Mouse (Mus musculus): Measurements from ENCODE around the gene Sqstm1. TPM values are rescaled to one million over a fixed set of nuclear protein-coding genes. Genes with fewer than 3 reads are reported as not detected.

Gene Sqstm1
- total RNA-seq, 2 experiments from 2014 or later = 302 to 324 TPM

DNA sequence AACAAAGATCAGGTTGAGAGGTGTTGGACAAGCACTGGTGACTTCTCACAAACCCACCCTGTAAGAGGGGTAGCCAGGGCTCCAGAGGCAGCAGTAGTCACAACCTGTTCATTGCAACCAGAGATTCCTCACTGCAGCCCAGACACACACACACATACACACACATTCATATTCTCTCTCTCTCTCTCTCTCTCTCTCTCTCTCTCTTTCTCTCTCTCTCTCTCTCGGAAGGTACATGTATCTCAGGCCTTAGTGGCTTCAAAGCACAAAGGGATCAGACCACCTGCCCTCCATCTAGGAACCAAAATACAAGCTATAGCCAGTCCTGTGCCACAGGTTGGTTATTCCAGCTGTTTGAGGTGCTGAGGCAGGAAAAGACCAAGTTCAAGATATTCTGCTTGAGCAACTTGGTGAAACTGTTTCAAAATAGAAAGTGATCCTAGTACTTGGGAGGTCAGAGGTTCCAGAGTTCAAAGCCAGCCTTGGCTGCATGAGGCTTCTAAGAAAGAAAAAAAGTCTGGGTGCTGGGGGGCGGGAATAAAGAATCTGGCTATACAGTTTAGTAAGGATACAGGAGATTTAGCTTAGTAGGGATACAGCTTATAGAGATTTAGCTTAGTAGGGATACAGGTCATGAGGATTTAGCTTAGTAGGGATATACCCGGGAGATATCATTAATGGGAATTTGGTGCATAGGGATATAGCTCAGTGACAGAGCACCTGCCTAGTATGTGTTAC is 864 bp upstream of the Sqstm1 start:
- DNase-seq (ENCODE audit: low spot score in 2 of 2) = no peak

DNA sequence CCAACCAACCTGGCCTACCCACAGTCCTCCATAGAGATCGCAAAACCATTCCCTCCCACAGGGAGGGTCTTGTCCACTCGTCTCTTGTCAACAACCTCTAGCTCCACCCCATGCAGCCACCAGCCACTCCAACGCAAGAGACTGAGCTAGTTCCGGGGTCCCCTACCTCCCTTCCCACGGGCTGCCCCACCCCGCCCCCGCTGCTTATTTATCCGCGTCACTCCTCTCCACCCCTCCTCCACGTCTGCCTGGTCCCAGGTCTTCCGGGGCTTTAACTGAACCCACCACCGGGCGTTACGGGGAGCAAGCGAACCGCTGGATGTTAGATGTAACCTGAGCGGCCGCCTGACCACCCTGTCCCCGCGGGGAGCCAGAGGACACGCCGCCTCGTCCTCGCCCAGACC is 524 bp downstream of the Sqstm1 start:
- peak; percentile 83 to 88 for DNase-seq (ENCODE audit: low spot score in 2 of 2)

DNA sequence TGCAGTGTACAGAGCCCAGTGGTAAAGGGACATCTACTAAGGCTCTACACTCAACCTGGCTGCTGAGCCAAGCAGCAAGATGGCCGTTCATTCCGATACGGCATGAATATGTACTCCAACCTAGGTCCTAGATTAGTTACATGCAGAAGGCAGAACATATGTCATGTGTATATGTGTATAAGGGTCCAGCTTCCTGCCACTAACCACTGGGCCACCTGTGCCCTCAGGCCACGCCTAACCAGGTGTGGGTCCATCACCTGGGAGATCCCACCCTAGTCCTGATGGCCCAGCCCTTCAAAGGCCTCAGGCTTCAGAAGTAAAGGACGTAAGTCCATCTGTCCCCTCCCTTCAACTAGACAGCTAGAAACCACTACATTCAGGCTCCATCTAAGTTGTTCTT is 2.6 kb downstream of the Sqstm1 start:
- DNase-seq (ENCODE audit: low spot score in 2 of 2) = no peak

DNA sequence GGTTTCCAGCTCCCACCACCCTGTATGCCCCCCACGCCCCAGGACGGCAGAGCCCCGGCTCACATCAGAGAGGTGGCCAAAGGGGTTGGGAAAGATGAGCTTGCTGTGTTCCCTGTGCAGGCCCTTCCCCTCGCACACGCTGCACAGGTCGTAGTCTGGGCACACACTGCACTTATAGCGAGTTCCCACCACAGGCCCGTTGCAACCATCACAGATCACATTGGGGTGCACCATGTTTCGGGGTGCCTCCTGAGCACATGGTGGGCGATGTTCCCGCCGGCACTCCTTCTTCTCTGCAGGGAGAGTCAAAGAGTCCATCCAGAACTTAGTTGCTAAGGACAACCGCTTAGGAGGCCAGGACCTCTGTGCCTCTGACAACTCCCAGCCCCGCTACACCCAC is 3.3 kb downstream of the Sqstm1 start:
- DNase-seq (ENCODE audit: low spot score in 2 of 2) = no peak

DNA sequence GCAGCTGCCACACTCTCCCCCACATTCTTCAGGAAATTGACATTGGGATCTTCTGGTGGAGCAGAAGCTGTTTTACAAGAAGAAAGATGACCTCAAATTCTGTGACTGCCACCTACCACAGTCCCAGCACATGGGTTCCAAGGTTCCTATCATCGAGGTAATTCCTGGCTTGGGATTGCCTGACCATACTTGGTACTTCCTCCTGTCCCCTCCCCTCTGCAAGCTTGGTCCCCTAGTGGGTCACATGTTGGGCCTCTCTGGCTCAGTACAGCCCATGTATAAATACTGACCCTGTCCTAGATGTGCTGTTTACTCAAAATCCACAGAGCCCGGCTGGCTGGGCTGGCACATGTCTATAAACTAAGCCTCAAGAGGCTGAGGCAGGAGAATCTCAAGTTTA is 4.6 kb downstream of the Sqstm1 start:
- no peak for DNase-seq (ENCODE audit: low spot score in 2 of 2)

DNA sequence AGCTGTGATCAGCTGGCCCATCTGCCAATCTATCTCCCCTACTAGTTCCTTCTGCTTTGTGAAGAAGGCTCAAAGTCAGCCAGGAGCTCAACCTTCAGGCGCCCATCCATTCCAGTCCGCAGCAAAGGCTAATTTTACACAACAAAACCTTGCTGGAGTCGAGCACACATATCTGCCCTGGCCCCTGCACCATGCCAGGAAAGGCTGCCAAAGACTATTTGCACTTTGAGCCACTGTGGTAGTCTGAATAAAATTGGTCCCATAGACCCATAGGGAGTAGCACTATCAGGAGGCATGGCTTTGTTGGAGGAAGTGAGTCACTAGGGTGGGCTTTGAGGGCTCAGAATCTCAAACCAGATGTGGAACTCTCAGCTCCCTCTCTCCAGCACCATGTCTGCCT is 5.2 kb downstream of the Sqstm1 start:
- no peak for DNase-seq (ENCODE audit: low spot score in 2 of 2)

DNA sequence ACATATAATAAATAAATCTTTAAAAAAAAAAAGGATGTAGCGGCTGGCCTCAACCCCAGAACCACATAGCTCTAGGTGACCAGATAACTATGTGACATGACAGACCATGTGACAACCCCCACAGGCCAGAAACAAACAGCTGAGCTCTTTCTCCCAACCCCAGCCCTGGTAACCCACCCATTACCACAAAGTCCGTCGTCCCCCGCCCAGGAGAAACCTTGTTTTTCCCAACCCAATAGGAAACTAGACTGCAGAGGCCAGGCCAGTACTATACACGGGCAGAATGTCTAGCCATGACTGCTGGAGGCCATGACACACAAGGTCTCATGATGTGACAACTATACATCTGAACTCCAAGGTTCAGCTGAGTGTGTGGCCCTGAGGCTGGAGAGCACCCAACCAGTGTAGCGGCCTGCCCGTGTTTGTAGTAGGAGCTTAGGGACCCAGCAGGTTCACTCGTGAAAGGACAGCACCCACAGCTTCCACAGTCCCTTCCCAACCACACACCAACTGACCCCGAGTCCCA is 7.3 kb downstream of the Sqstm1 start:
- DNase-seq (ENCODE audit: low spot score in 2 of 2) = no peak

DNA sequence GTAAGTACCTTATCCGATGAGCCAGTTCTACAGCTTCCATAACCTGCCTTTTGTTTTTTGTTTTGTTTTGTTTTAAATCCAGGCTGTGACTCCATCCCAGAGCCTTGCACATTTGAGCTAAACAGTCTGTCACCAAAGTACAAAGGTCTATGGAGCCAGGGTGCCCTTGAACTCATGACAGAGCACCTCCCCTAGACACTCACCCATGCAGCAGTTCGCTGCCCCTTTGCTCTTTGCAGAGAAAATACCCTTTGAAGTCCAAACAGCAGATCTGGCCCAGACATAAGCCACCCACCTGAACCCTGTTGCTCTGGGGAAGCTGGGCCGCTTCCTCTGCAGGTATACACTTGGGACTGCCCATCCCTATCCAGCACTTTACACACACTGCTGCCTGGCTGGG is 9.0 kb downstream of the Sqstm1 start:
- DNase-seq (ENCODE audit: low spot score in 2 of 2) = no peak

DNA sequence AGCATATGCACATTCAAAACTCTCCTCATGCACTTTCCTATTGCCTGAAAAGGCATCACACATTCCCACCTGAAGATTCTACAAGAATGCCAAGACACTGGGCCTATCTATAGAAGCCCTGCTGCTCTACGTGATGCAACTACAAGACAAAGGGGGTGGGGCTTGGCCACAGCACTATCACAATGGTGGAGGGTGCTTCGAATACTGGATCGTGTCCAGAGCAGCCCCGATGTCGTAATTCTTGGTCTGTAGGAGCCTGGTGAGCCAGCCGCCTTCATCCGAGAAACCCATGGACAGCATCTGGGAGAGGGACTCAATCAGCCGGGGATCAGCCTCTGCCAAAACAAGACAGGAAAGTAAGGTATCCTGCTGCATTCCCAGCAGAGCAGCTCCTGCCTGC is 10.0 kb downstream of the Sqstm1 start:
- DNase-seq (ENCODE audit: low spot score in 2 of 2) = no peak

DNA sequence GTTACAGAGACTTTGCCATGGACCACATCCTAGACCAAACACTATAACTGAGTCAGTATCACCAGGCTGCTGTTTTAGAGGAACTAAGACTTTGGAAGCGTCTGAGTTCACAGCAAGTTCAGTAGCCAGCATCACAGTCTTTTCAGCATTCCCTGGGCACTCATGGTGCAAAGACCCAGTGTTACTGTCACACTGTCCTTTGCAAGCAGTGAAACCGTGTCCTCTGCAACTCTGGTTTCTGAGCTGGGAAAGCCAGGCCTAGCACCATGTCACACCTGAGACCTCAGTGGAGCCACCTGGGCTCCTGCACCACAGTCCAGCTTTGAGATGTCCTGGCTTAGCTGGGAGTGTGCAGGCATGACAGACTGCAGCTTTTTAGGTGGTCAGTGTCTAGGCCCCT is 11.7 kb downstream of the Sqstm1 start:
- DNase-seq (ENCODE audit: low spot score in 2 of 2) = no peak

DNA sequence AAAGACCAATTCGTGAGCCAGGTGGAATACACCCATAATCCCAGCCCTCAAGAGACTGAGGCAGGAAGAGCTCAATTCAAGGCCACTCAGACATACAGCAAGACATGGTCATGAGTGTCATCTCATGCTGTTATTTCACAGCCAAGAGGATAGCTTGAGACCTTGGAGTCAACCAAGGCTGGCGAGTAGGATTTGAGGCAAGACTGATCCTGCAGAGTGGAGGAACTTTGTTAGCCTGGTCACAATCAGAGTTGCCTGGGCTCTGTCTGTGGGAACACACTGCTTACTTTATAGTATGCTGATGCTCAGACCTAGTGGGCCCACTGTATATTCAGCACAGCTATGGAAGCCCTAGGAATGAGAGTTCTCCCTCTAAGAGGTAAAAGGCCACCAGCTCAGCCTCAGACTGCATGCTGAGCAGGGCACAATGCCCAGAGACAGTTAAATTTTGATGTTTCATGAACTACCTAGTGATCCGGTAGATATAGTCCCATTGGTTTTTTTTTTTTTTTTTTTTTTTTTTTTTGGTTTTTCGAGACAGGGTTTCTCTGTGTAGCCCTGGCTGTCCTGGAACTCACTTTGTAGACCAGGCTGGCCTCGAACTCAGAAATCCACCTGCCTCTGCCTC is 12.3 kb downstream of the Sqstm1 start:
- no peak for DNase-seq (ENCODE audit: low spot score in 2 of 2)

DNA sequence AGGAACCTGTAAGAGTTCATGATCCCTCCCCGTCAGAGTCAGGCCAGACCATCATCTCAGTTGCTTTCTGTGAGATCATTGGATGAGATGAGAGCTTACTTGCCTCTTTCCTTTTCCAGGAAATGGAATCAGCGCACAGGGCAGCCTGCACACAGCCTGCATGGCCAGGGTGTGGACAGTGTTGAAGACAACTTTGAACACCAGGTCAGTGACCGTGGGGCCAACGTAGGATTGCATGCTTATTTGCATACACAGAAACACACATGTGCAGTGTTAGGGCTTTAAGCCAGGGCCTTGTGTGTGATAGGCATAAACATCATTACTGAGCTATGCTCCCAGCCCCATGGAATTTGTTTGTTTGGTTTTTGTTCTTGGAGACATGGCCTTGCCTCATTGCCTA is 13.1 kb downstream of the Sqstm1 start:
- no peak for DNase-seq (ENCODE audit: low spot score in 2 of 2)

DNA sequence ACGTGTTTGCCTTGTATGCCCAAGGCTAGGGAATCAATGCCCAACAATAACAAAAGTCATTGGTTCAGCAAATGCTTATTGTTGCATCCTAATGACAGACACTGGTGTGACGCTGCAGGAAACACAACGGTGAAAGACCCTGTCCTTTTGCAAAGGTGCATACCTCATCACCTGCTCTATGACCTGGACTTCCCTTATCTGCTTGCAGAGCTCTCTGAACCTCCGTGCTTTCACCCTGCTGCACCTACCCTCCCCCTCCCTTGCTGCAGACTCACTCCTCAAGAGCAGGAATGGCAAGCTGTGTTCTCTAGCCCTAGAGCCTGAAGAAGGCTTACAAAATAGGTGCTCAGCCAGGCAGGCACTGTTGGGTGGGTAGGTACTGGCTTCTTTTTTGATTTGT is 15.8 kb downstream of the Sqstm1 start:
- no peak for DNase-seq (ENCODE audit: low spot score in 2 of 2)

DNA sequence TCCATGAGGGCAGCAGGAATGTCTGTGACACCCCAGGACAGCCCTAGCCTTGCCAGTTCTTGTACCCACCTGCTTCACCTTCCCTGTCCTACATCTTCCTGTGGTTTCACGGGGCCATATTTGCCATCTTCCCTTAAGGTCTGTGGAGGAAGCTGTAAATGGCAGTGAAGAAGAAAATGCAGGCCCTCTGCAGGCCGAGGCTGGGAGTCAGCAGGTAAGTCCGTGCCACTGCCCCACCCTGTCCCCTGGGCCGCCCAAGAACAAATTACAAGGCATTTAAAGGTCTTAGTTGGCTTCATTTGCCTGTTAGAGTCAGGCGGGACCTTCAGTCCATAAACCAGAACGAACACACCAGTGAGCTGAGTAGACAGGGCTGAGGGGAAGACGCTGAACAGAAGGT is 16.6 kb downstream of the Sqstm1 start:
- DNase-seq (ENCODE audit: low spot score in 2 of 2) = no peak

DNA sequence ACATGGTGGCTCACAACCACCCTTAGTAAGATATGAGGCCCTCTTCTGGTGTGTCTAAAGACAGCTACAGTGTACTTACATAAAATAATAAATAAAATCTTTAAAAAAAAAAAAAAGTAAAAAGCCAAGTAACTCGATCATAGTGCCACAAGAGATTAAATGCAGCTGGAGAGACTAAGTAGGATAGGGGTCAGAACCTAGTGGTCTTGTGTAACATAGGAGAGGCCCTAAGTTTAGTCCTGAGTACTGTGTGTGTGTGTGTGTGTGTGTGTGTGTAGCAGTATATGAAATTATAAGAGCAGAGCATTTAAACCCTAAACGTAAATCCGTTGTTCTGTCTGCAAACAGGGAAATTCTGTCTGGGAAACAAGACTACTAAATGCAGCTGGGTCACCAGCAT is 18.3 kb downstream of the Sqstm1 start:
- no peak for DNase-seq (ENCODE audit: low spot score in 2 of 2)

DNA sequence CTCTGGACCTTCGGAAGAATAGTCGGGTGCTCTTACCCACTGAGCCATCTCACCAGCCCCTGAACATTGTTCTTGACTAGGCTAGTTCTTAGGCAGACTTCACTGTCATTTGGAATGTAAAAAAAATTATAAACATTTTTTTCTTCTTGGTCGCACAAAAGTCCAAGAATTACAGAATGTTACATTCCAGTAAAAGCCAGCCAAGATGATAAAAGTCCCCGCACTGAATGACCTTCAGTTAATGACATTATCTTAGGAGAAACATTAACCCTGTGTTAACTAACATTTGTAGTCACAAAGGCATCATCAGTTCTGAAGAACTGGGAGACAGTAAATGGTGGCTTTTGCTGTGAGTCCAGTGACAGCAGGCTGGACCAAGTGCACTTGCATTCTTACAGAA is 20.3 kb downstream of the Sqstm1 start:
- no peak for DNase-seq (ENCODE audit: low spot score in 2 of 2)

DNA sequence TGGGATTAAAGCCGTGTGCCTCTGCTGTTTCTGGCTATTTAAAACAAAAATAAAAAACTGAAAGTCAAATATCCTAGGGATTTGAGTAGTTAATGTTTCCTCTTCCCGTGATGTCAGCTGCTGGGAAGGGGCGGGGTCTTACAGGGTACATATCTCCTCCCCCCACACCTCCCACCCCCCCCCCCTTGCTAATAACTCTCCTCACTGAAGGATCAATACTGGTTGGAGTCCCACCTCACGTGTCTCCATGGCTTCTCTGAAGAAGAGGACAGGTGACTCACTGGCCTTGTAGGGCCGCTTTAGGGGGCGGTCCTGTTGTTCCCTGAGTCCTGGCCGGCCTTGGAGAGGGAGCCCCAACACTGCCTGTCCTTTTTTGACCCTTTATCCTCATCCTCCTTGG is 21.9 kb downstream of the Sqstm1 start:
- DNase-seq (ENCODE audit: low spot score in 2 of 2) = no peak

DNA sequence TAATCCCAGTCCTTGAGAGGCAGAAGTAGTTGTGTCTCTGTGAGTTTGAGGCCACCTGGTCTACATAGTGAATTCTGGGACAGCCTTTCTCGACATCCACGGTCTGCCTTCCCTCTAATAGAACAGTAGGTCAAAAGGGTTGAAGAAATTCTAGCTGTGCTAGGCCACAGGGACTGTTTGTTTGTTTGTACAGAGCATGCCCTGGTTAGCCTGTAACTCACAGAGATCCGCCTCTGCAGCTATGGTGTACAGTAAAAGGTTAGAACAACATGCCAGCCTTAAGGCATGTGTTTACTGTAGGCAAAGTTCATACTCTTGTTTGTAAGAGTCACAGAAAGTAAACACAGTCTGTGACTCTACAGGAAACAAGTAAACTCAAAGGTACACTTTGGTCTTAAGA is 25.8 kb downstream of the Sqstm1 start:
- no peak for DNase-seq (ENCODE audit: low spot score in 2 of 2)

DNA sequence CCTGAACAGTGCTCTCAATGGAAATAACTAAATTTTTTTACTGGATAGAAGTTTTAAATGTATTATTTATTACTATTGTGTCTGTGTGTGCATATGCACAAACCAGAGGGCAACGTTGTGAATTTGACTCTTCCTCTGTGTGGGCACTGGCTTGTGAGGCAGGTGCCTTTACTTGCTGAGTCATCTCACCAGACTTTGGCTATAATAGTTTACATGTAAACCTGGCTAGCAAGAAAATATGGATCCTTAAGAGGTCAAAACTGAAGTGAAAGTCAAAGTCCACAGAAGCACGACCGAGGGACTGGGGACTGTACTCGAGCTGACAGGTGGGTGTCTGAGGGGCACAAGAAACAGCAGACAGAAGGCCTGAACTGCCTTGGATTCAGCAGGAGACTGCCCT is 27.9 kb downstream of the Sqstm1 start:
- DNase-seq (ENCODE audit: low spot score in 2 of 2) = no peak

DNA sequence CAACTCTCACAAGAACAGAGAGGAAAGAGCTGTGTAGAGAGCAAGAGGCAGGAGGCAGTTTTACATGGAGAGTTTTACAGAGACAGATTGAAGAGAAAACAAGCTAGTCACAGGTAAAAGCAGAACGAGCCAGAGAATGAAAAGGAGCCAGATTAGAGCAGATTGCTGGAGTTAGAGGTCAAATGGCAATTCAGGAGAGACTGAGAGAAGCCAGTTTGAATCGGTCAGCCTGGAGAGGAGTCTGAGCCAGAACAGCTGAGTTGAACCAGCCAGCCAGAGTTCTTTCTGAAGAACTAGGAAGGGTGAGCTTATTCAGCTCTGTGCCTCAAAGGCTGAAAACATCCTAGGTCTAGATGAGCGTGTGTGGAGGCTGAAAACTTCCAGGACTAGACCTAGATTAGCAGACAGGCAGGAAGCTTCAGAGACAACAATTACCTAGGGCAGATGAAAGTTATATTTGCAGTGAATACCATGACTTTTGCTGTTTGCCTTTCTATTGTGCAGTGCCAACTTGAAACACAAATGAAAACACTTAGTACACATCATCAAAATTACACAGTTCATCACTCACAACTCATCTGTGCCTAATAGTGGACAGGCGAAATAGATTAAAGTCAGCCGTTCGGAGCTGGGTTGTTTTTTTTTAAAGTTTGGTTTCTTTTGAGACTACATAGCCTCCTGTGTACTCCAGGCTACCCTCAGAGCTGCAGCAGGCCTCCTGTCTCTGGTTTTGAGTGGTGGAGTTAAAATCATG is 30.0 kb downstream of the Sqstm1 start:
- no peak for DNase-seq (ENCODE audit: low spot score in 2 of 2)

DNA sequence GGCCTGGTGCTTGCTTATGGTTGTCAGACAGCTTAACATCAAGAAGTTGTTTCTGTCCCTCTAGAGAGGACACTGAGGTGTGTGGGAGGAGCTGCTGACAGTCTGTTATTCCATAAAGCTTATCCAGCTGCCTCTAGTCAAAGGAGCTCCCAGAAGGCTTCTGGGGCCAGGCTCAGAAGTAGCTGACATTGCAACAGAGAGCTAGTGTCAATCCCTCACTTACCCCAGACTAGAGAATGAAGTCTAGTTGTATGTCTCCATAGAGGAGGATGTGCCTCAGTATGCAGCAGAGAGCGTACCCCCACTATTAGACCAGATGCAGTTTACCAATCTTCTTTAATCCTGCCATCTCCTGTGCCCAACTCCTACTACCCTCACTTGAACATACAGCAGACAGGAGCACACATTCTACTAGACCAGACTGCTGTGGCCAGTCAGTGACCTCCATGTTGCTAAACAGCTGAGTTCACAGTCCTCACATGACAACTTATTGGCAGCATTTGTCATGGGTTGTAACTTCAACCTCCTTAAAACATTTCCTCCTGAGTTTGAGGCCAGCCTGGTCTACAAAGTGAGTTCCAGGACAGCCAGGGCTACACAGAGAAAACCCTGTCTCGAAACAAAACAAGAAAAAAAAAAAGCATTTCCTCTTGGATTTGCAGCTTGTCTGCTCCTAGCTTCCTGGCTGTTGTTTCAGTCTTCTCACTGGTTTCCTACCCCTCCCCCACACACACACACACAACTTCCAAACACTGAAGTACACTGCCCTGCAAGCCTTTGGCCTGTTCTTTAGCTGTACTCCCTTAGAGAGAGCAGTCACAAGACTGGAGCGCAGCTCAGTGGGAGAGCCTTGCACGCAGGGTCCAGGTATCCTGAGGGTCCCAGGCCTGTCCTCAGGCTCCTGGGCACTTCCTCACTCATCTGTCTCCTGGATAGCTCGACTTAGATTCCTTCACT is 31.8 kb downstream of the Sqstm1 start:
- no peak for DNase-seq (ENCODE audit: low spot score in 2 of 2)

Measured in layer of hippocampus, postnatal 10 days (tissue).